Mouse (Mus musculus) MEL (cell line): ENCODE data around the gene Etv5. TPM values are rescaled to one million over a fixed set of nuclear protein-coding genes. Genes with fewer than 3 reads are reported as not detected.

ENCODE experiments used
- DNase-seq: peaks from one replicate; pipeline ENCODE4 v3.0.0; 2011; ENCODE audit warnings: low read depth, low spot score
- H3K27ac ChIP-seq: 2 replicates; pipeline ENCODE4 v1.5.1; 2012; ENCODE audit warnings: low read depth, mild to moderate bottlenecking, control low read depth, low read length, moderate library complexity; ENCODE audit not compliant: control insufficient read depth
- H3K27me3 ChIP-seq, 2 experiments: fragments of 150-350 bp in 1 of 2; sonication (generic) in 1 of 2; 2 replicates each; pipeline ENCODE4 v1.6.1; 2012; ENCODE audit warnings: low read length in 2 of 2, mild to moderate bottlenecking in 2 of 2, improper control_type of control experiment in 1 of 2, moderate library complexity in 1 of 2; ENCODE audit not compliant: insufficient read depth in 2 of 2, control insufficient read depth in 1 of 2
- H3K36me3 ChIP-seq, 2 experiments: 2 replicates each; pipeline ENCODE4 v1.6.1; 2012 to 2014; ENCODE audit warnings: low read length in 2 of 2, improper control_type of control experiment in 1 of 2, inconsistent platforms in 1 of 2, mild to moderate bottlenecking in 1 of 2; ENCODE audit not compliant: insufficient read depth in 2 of 2, control insufficient read depth in 1 of 2
- H3K4me1 ChIP-seq, 2 experiments: fragments of 150-350 bp in 1 of 2; sonication (generic) in 1 of 2; 2 replicates each; pipeline ENCODE4 v1.6.1; 2012; ENCODE audit warnings: low read length in 2 of 2, improper control_type of control experiment in 1 of 2, mild to moderate bottlenecking in 1 of 2; ENCODE audit not compliant: insufficient read depth in 2 of 2, control insufficient read depth in 1 of 2
- H3K4me3 ChIP-seq, 2 experiments: fragments of 150-350 bp in 1 of 2; sonication (generic) in 1 of 2; 2 replicates each; pipeline ENCODE4 v1.5.1; 2012; ENCODE audit warnings: low read depth in 2 of 2, low read length in 2 of 2, mild to moderate bottlenecking in 2 of 2, moderate library complexity in 2 of 2, control low read depth in 1 of 2, improper control_type of control experiment in 1 of 2; ENCODE audit not compliant: control insufficient read depth in 1 of 2, insufficient read depth in 1 of 2
- H3K79me2 ChIP-seq: 2 replicates; pipeline ENCODE4 v1.6.1; 2012; ENCODE audit warnings: mild to moderate bottlenecking, low read length, moderate library complexity; ENCODE audit not compliant: control insufficient read depth, poor library complexity, insufficient read depth
- H3K9ac ChIP-seq: 2 replicates; pipeline ENCODE4 v1.6.1; 2012; ENCODE audit warnings: low read depth, mild to moderate bottlenecking, control low read depth, low read length, moderate library complexity; ENCODE audit not compliant: control insufficient read depth, poor library complexity, severe bottlenecking
- H3K9me3 ChIP-seq: fragments of 150-350 bp; sonication (generic); replicated peaks from 2 replicates; pipeline ENCODE4 v1.6.1; 2012; ENCODE audit warnings: mild to moderate bottlenecking, low read length, improper control_type of control experiment, moderate library complexity; ENCODE audit not compliant: insufficient read depth
- BHLHE40 ChIP-seq: IDR thresholded peaks from 2 replicates; pipeline ENCODE4 v1.6.1; 2012; ENCODE audit warnings: low read depth, mild to moderate bottlenecking, inconsistent platforms, low read length, improper control_type of control experiment, borderline replicate concordance
- CTCF ChIP-seq, 3 experiments: IDR thresholded peaks in 2 of 3; conservative IDR thresholded peaks in 1 of 3; 2 replicates each; pipeline ENCODE4 v1.5.1; 2011 to 2012; ENCODE audit warnings: low read length in 3 of 3, low read depth in 2 of 3, mild to moderate bottlenecking in 2 of 3, improper control_type of control experiment in 1 of 3, inconsistent platforms in 1 of 3, mixed read lengths in 1 of 3, moderate library complexity in 1 of 3; ENCODE audit not compliant: control insufficient read depth in 1 of 3, insufficient read depth in 1 of 3, poor library complexity in 1 of 3, severe bottlenecking in 1 of 3
- E2F4 ChIP-seq: IDR thresholded peaks from 2 replicates; pipeline ENCODE4 v1.6.1; 2011; ENCODE audit warnings: low read depth, low read length, improper control_type of control experiment, borderline replicate concordance
- EP300 ChIP-seq, 2 experiments: IDR thresholded peaks; 2 replicates each; pipeline ENCODE4 v1.6.1; 2011; ENCODE audit warnings: improper control_type of control experiment in 2 of 2, low read length in 2 of 2, low read depth in 1 of 2, mild to moderate bottlenecking in 1 of 2
- ETS1 ChIP-seq: IDR thresholded peaks from 2 replicates; pipeline ENCODE4 v1.6.1; 2012; ENCODE audit warnings: low read depth, mild to moderate bottlenecking, inconsistent platforms, low read length, improper control_type of control experiment, moderate library complexity
- GABPA ChIP-seq: IDR thresholded peaks from 2 replicates; pipeline ENCODE4 v1.6.1; 2012; ENCODE audit warnings: low read depth, mild to moderate bottlenecking, inconsistent platforms, low read length, improper control_type of control experiment, moderate library complexity
- JUND ChIP-seq: IDR thresholded peaks from 2 replicates; pipeline ENCODE4 v1.6.1; 2011; ENCODE audit warnings: low read depth, mild to moderate bottlenecking, improper control_type of control experiment, low read length
- KAT2A ChIP-seq: conservative IDR thresholded peaks from 2 replicates; pipeline ENCODE4 v1.6.1; 2012; ENCODE audit warnings: low read depth, low read length, improper control_type of control experiment, inconsistent platforms
- MAZ ChIP-seq: IDR thresholded peaks from 2 replicates; pipeline ENCODE4 v1.6.1; 2012; ENCODE audit warnings: low read depth, mild to moderate bottlenecking, inconsistent platforms, low read length, improper control_type of control experiment
- MYB ChIP-seq: IDR thresholded peaks from 2 replicates; pipeline ENCODE4 v1.6.1; 2011; ENCODE audit warnings: mild to moderate bottlenecking, low read depth, low read length, improper control_type of control experiment
- NRF1 ChIP-seq: IDR thresholded peaks from 2 replicates; pipeline ENCODE4 v1.6.1; 2014; ENCODE audit warnings: low read depth, mild to moderate bottlenecking, inconsistent platforms, low read length, improper control_type of control experiment, moderate library complexity; ENCODE audit not compliant: poor library complexity, insufficient read depth, severe bottlenecking
- POLR2A ChIP-seq, 2 experiments: IDR thresholded peaks; 2 replicates each; pipeline ENCODE4 v1.6.1; 2011 to 2012; ENCODE audit warnings: low read length in 2 of 2, mild to moderate bottlenecking in 2 of 2, control low read depth in 1 of 2, improper control_type of control experiment in 1 of 2, low read depth in 1 of 2, moderate library complexity in 1 of 2; ENCODE audit not compliant: control insufficient read depth in 1 of 2, insufficient read depth in 1 of 2, poor library complexity in 1 of 2
- SIN3A ChIP-seq: IDR thresholded peaks from 2 replicates; pipeline ENCODE4 v1.6.1; 2012; ENCODE audit warnings: low read length, improper control_type of control experiment, inconsistent platforms
- TBP ChIP-seq: IDR thresholded peaks from 2 replicates; pipeline ENCODE4 v1.8.0; 2011; ENCODE audit warnings: low read depth, low read length, improper control_type of control experiment
- UBTF ChIP-seq: IDR thresholded peaks from 2 replicates; pipeline ENCODE4 v1.6.1; 2012; ENCODE audit warnings: low read depth, mild to moderate bottlenecking, inconsistent platforms, low read length, improper control_type of control experiment, moderate library complexity, borderline replicate concordance; ENCODE audit not compliant: insufficient read depth
- USF1 ChIP-seq: IDR thresholded peaks from 2 replicates; pipeline ENCODE4 v1.6.1; 2014; ENCODE audit warnings: low read depth, mild to moderate bottlenecking, inconsistent platforms, low read length, improper control_type of control experiment, moderate library complexity
- ZKSCAN1 ChIP-seq: IDR thresholded peaks from 2 replicates; pipeline ENCODE4 v1.6.1; 2012; ENCODE audit warnings: low read depth, mild to moderate bottlenecking, inconsistent platforms, low read length, improper control_type of control experiment, moderate library complexity
- ZMIZ1 ChIP-seq: IDR thresholded peaks from 2 replicates; pipeline ENCODE4 v1.6.1; 2012; ENCODE audit warnings: low read depth, mild to moderate bottlenecking, inconsistent platforms, low read length, improper control_type of control experiment, moderate library complexity
- polyA plus RNA-seq, 2 experiments: library from polyadenylated mRNA; stranded (reverse) in 1 of 2; unstranded in 1 of 2; fragments of >175 nt in 1 of 2; fragments of >200 nt in 1 of 2; gene quantifications; 2 replicates each; pipeline versions ENCODE4 v1.2.1 to v1.2.4; 2012; ENCODE audit warnings: low replicate concordance in 2 of 2, low read depth in 1 of 2; ENCODE audit not compliant: insufficient read length in 2 of 2, insufficient read depth in 1 of 2, missing spikeins in 1 of 2
- total RNA-seq: library from RNA; depleted of rRNA; stranded (reverse); fragments of 300-350 nt; gene quantifications from 2 replicates; pipeline ENCODE4 v1.2.3, GENCODE M21; 2012

The Etv5 gene
- total and polyA plus RNA-seq, 3 experiments: 8.2 to 18.3 TPM; not detected in 1

GRCm38 (mm10) chr16:22416140-22416848 lies 23.2 kb downstream of the Etv5 start:
- Histone ChIP-seq H3K4me3 (no peak overlapping the region), H3K4me1 (peaks cover 5 to 11% of the 10 kb centered on the region in 2 experiments; a peak in 3 of 4 replicates), H3K27ac (no peak overlapping the region), H3K36me3 (peaks cover 0 to 7% of the 10 kb centered on the region in 2 experiments; a peak in 2 of 4 replicates), H3K79me2 (no peaks in the 10 kb centered on the region), H3K27me3 (no peaks in the 10 kb centered on the region), H3K9ac (no peak overlapping the region), H3K9me3 (no peaks in the 10 kb centered on the region)
- TF ChIP-seq USF1 (no peak), MAZ (no peak), E2F4 (no peak), NRF1 (no peak), UBTF (no peak), ZMIZ1 (no peak), KAT2A (no peak), CTCF (IDR thresholded peaks at IDR 0.05 in 2 of 3, conservative IDR thresholded peaks at IDR 0.05 in 1 of 3; ENCODE audit: control insufficient read depth in 1 of 3, insufficient read depth in 1 of 3, low read depth in 2 of 3, low read length in 3 of 3, poor library complexity in 1 of 3, severe bottlenecking in 1 of 3) (no peak)
- DNase-seq: no peak

DNA sequence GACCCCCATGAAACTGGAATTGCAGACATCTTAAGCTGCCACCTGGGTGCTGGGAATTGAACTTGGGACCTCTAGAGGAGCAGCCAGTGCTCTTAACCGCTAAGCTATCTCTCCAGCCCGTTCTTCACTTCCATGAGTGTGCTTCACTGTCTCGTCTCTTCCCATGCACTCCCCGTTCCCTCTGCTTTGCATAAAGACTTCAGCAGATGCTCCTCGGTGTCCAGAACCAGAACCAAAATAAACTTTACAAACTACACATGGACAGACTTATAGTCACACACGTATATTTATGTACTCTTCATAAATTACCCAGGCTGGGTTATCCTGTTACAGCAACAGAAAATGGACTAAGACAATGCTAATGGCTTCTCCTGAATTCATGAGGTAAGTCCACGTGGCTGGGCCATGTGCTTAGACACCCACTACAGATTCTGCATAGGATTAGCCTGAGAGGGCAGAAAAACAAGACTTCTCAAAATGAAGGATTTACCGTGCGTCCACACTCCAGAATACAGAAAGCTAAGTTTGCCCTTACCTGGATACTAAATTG lies 25.2 kb downstream of the Etv5 start:
- no peaks in the 10 kb centered on the region for H3K9me3 ChIP-seq
- no peak overlapping the region for H3K27ac ChIP-seq

More for the DNA sequence above, 25.2 kb downstream of the Etv5 start:
- TF ChIP-seq KAT2A (no peak), UBTF (no peak), POLR2A (IDR thresholded peaks at IDR 0.05; ENCODE audit: control insufficient read depth in 1 of 2, insufficient read depth in 1 of 2, low read depth in 1 of 2, low read length in 2 of 2, poor library complexity in 1 of 2) (no peak), TBP (no peak), MYB (no peak), GABPA (no peak), JUND (no peak), EP300 (IDR thresholded peaks at IDR 0.05; ENCODE audit: low read depth in 1 of 2, low read length in 2 of 2) (no peak), ZKSCAN1 (no peak), BHLHE40 (no peak), USF1 (no peak), MAZ (no peak), SIN3A (no peak), ETS1 (no peak)
- no peak for DNase-seq
- peaks cover 0 to 5% of the 10 kb centered on the region in 2 experiments; a peak in 2 of 4 replicates for H3K4me1 ChIP-seq
- H3K27me3 ChIP-seq: no peaks in the 10 kb centered on the region
- H3K9ac ChIP-seq: no peak overlapping the region
- H3K36me3 ChIP-seq: peaks cover 0 to 3% of the 10 kb centered on the region in 2 experiments; a peak in 2 of 4 replicates
- H3K4me3 ChIP-seq: no peak overlapping the region
- H3K79me2 ChIP-seq: no peaks in the 10 kb centered on the region
